Mouse (Mus musculus): Measurements from ENCODE around the gene Kctd7.

DNA sequence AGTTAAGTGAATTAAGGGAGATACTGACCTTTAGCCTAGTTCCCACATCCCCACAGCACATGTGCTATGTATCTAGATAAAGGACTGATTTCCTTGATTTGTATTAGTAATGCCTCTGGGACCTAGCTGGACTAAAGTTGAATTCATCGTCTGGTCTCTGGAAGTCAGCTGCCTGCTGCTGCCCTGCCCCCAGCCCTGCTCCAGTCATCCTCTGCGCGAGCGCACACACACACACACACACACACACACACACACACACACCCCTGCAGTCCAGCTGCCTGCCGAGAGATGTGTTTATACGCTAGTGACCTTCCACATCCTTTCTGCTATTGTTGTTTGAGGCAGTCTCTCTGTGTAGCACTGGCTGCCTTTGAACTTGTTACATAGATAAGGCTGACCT lies 23.8 kb upstream of the Kctd7 start:
- no peak for TF ChIP-seq CTCF (IDR thresholded peaks at IDR 0.05; ENCODE audit: low read depth)
- no peak for TF ChIP-seq EP300 (optimal IDR thresholded peaks at IDR 0.05)
